Mouse (Mus musculus) heart, adult 2 months (tissue): Measurements from ENCODE around the gene 1520401A03Rik.

Experiments used
- CTCF ChIP-seq: fragments of 200-600 bp; IDR thresholded peaks from 2 replicates; pipeline ENCODE4 v1.8.1; 2022; ENCODE audit warnings: antibody characterized with exemption, mild to moderate bottlenecking, moderate library complexity
- EP300 ChIP-seq: fragments of 200-500 bp; IDR thresholded peaks from 2 replicates; pipeline ENCODE4 v1.6.1; 2011; ENCODE audit warnings: low read depth, low read length, control low read depth; ENCODE audit not compliant: insufficient read depth
- POLR2A ChIP-seq: fragments of 200-500 bp; IDR thresholded peaks from 2 replicates; pipeline ENCODE4 v1.6.1; 2011; ENCODE audit warnings: mild to moderate bottlenecking, low read depth, low read length, control low read depth; ENCODE audit not compliant: insufficient read depth

DNA sequence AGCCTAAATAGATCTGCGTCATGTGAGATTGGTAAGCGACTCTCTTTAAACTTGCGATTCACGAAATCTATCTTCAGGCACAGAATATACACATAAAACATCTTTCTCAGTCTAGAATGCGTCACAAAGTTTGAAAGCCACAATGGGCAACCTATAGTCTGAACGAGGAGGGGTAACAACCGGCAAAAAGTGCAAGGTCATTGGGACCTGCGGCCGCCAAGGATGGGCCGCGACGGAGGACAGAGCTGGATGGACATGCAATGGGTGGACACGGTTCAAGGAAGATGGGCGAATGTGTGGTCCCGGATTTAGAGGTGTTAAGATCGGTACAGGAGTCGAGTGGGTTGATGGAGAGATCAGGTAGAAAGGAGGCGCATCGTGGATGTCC lies 48.3 kb upstream of the 1520401A03Rik start:
- TF ChIP-seq CTCF (no peak), POLR2A (no peak), EP300 (no peak)
